ENCODE assay signal across 15 mouse cellular contexts in genomic region chr3:148960215-148960614, GRCm38 (mm10). TPM values are rescaled to one million over a fixed set of nuclear protein-coding genes. Genes with fewer than 3 reads are reported as not detected.
A peak's percentile ranks its signal among the peaks of the same experiment; 100 is the strongest.
DNase-seq lines count a peak whose midpoint lies in the region; ATAC-seq and TF ChIP-seq lines count a peak whose summit lies in the region.
"Had no signal": no experiment of that assay in that cellular context is flagged by ENCODE, and none has a peak within 500 bp of the region (broad histone marks: within the 10 kb centered on the region; RNA-seq: fewer than 3 reads in every experiment).

No protein-coding gene starts in this region.

- no peak overlapping the region for H3K27ac ChIP-seq in hindbrain, embryonic 14.5 days
- H3K27ac ChIP-seq in hindbrain, embryonic 12.5 days: no peak overlapping the region
- no peak overlapping the region for H3K27ac ChIP-seq in lung, embryonic 14.5 days (ENCODE audit: low read depth)
- H3K27ac ChIP-seq in stomach, embryonic 16.5 days (ENCODE audit: low read length): no peak overlapping the region
- H3K27ac ChIP-seq: hindbrain, embryonic 15.5 days; limb, embryonic 15.5 days had no signal

- H3K4me2 ChIP-seq in hindbrain, embryonic 14.5 days (replicated peaks): no peak overlapping the region
- no peak overlapping the region for H3K4me2 ChIP-seq in hindbrain, embryonic 12.5 days (replicated peaks)
- H3K4me2 ChIP-seq in lung, embryonic 14.5 days: peak overlapping the region; percentile 63; the same call in 1 of the 2 replicates
- no peak overlapping the region; the same call in 1 of the 2 replicates for H3K4me2 ChIP-seq in stomach, embryonic 16.5 days (ENCODE audit: low read depth, low read length)

- ATAC-seq in hindbrain, embryonic 14.5 days (ENCODE audit: low FRiP score): no peak
- no peak for ATAC-seq in hindbrain, embryonic 12.5 days (ENCODE audit: low FRiP score)
- peak; percentile 16; the same call in 1 of the 2 replicates for ATAC-seq in lung, embryonic 14.5 days (ENCODE audit: insufficient read depth)
- no peak for ATAC-seq in stomach, embryonic 16.5 days (ENCODE audit: insufficient read depth, low FRiP score)

- no peaks in the 10 kb centered on the region for H3K27me3 ChIP-seq in hindbrain, embryonic 14.5 days (ENCODE audit: control insufficient read depth, insufficient read depth, low read length)
- no peaks in the 10 kb centered on the region for H3K27me3 ChIP-seq in hindbrain, embryonic 12.5 days
- no peaks in the 10 kb centered on the region for H3K27me3 ChIP-seq in lung, embryonic 14.5 days (ENCODE audit: insufficient read depth, low read length)
- H3K27me3 ChIP-seq in stomach, embryonic 16.5 days (ENCODE audit: control insufficient read depth, insufficient read depth, low read length): no peaks in the 10 kb centered on the region
- H3K27me3 ChIP-seq: hindbrain, embryonic 15.5 days; limb, embryonic 15.5 days had no signal

- peak overlapping the region; percentile 3; the same call in 1 of the 2 replicates for H3K9ac ChIP-seq in hindbrain, embryonic 14.5 days
- H3K9ac ChIP-seq in hindbrain, embryonic 12.5 days: no peak overlapping the region
- no peak overlapping the region for H3K9ac ChIP-seq in lung, embryonic 14.5 days
- 0 out of 2 replicates have a peak overlapping the region, but pooled peaks have one; percentile 11 for H3K9ac ChIP-seq in stomach, embryonic 16.5 days (ENCODE audit: low read length)
- H3K9ac ChIP-seq: hindbrain, embryonic 15.5 days; limb, embryonic 15.5 days had no signal

- peaks cover 50% of the 10 kb centered on the region for H3K4me1 ChIP-seq in hindbrain, embryonic 14.5 days (replicated peaks; ENCODE audit: control insufficient read depth, insufficient read depth, low read length)
- peaks cover 39% of the 10 kb centered on the region for H3K4me1 ChIP-seq in hindbrain, embryonic 12.5 days
- peaks cover 35% of the 10 kb centered on the region for H3K4me1 ChIP-seq in lung, embryonic 14.5 days (ENCODE audit: insufficient read depth)
- H3K4me1 ChIP-seq in stomach, embryonic 16.5 days (ENCODE audit: control insufficient read depth, insufficient read depth, low read length): peaks cover 37% of the 10 kb centered on the region

- no peaks in the 10 kb centered on the region for H3K36me3 ChIP-seq in hindbrain, embryonic 14.5 days (replicated peaks; ENCODE audit: control insufficient read depth, insufficient read depth)
- H3K36me3 ChIP-seq in hindbrain, embryonic 12.5 days: no peaks in the 10 kb centered on the region
- no peaks in the 10 kb centered on the region for H3K36me3 ChIP-seq in lung, embryonic 14.5 days (ENCODE audit: insufficient read depth)
- H3K36me3 ChIP-seq in stomach, embryonic 16.5 days (ENCODE audit: control insufficient read depth, insufficient read depth, low read length): no peaks in the 10 kb centered on the region
- H3K36me3 ChIP-seq: hindbrain, embryonic 15.5 days; limb, embryonic 15.5 days had no signal

- 86% methylated on average over 10 of the region's 10 CpGs for WGBS in hindbrain, embryonic 14.5 days
- 81% methylated on average over 10 of the region's 10 CpGs for WGBS in hindbrain, embryonic 12.5 days
- 71% methylated on average over 10 of the region's 10 CpGs for WGBS in lung, embryonic 14.5 days
- WGBS in stomach, embryonic 16.5 days: 75% methylated on average over 10 of the region's 10 CpGs

- no peaks in the 10 kb centered on the region for H3K9me3 ChIP-seq in hindbrain, embryonic 14.5 days (ENCODE audit: control insufficient read depth, low read length)
- no peaks in the 10 kb centered on the region for H3K9me3 ChIP-seq in hindbrain, embryonic 12.5 days (replicated peaks)
- no peaks in the 10 kb centered on the region for H3K9me3 ChIP-seq in lung, embryonic 14.5 days (ENCODE audit: low read depth, low read length)
- no peaks in the 10 kb centered on the region for H3K9me3 ChIP-seq in stomach, embryonic 16.5 days (replicated peaks; ENCODE audit: control insufficient read depth, low read length)
- H3K9me3 ChIP-seq: hindbrain, embryonic 15.5 days; limb, embryonic 15.5 days had no signal

- peak; percentile 91 for DNase-seq in heart, adult 11 months
- no peak for DNase-seq in heart, adult 8-10 months (ENCODE audit: low spot score)
- DNase-seq in hindbrain, embryonic 14.5 days (ENCODE audit: low spot score): no peak
- no peak for DNase-seq in lung, embryonic 14.5 days
- no peak for DNase-seq in lung, postnatal 14 days
- no peak for DNase-seq in B cell, adult 2 months
- DNase-seq: adrenal gland, postnatal 25 days; cerebellum, adult 2 months; kidney, adult 9 months; right cerebral cortex, postnatal 25 days; thymus, postnatal 25 days had no signal

- no peak overlapping the region for H3K4me3 ChIP-seq in hindbrain, embryonic 14.5 days (replicated peaks; ENCODE audit: low read length)
- H3K4me3 ChIP-seq in hindbrain, embryonic 12.5 days: no peak overlapping the region
- H3K4me3 ChIP-seq in lung, embryonic 14.5 days (ENCODE audit: low read depth, low read length): no peak overlapping the region
- no peak overlapping the region for H3K4me3 ChIP-seq in stomach, embryonic 16.5 days (replicated peaks; ENCODE audit: low read length)

- no peak for TF ChIP-seq CTCF in lung, embryonic 14.5 days (IDR thresholded peaks at IDR 0.05; ENCODE audit: low read depth)

RNA-seq across cellular contexts. Expression of gene Adgrl2, which starts 30.1 kb away (rescaled TPM):
- total RNA-seq in heart, adult 8-10 months (2022): 10 to 100 TPM; 49.7 to 58.2 (median 51.3) TPM
- polyA plus RNA-seq in hindbrain, embryonic 14.5 days (2014; fragmentation: Nextera tagmentation; extraction: Ambion mirVana): 166 and 171 TPM in 2 replicates
- polyA plus RNA-seq in hindbrain, embryonic 12.5 days (2016; fragmentation: Nextera tagmentation; extraction: Ambion mirVana): 98.1 and 121 TPM in 2 replicates
- polyA plus RNA-seq in lung, embryonic 14.5 days (2014; fragmentation: Nextera tagmentation; extraction: Ambion mirVana): 83.2 and 83.3 TPM in 2 replicates
- 36.7 and 39.6 TPM in 2 replicates for polyA plus RNA-seq in stomach, embryonic 16.5 days (2015; fragmentation: Nextera tagmentation; extraction: Ambion mirVana)

Comparison
In these comparisons a context has a peak if more than half of its experiments do, and no peak if none do; other contexts are left out.
1. H3K9ac ChIP-seq: peak in hindbrain, embryonic 14.5 days (single experiment) and stomach, embryonic 16.5 days (single experiment); none in hindbrain, embryonic 12.5 days (single experiment) and lung, embryonic 14.5 days (single experiment).